Mouse (Mus musculus) urinary bladder, postnatal 36 days (tissue): ENCODE measurements at regions not wholly inside any gene's neighbourhood (a gene's known extent, or its start where the extent isn't known, plus 50 kb on each side); places are given as distances from the start of the nearest gene placed in this dataset.

Experiments used
- DNase-seq, 2 experiments: peaks; one replicate each; pipeline ENCODE4 v3.0.0; 2022; ENCODE audit warnings: low spot score in 2 of 2, mixed read lengths in 1 of 2

DNA sequence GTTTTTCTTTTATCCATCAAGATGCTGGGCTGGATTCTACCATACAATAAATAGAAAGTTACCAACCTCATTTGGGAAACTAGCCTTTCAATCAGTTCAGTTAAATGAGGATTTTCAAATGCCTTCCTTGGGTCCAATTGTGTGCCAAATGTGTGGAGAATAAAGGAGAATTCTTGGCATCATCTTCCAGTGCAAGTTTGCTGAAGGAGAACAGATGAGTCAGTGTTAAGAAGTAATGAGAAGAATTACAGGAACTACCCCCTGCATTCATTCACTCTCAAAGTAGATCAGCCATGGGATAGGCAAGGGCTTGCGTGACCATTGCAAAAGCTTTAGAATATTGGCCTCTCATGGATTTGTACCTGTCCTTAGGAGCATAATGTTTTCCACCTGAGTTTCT lies 193.4 kb upstream of the Man1a start:
- DNase-seq, result no peak

DNA sequence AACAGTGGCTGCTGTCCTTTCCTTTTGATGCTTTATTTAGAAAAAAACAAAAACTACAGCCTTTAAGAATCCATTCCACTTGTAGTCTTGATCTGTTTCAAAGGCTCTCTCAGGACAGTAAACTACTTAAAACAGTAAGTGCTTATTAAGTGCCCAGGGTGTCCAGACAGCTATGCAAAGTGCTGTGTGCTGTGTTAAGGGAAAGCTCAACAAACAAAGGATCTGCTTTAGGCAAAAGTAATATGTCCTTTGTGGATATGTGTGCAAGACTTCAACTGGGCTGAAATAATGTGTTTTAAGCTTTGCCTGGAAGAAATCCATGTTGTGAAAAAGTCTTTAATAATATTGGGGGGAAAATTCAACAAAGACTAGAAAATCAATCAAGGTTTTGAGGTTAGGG lies 192.9 kb upstream of the Man1a start:
- no peak for DNase-seq

DNA sequence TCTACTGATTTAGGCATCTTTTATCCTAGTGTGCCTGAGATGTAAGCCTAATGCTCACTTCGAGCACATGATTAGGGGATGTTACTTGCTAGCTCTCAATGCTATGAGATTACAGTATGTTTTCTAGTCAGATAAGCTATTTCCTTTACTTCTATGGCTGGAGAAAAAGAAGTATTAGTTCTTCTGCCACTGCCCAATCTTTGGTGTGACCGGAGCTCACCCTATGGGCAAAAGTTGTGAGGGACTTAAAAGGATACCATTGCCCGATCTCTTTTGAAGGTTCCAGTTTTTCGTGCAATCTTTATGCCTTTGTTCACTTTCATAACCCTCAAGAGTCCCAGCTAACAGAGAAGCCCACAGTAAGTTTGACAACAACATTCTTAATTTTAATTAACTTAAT lies 190.2 kb upstream of the Man1a start:
- no peak for DNase-seq

DNA sequence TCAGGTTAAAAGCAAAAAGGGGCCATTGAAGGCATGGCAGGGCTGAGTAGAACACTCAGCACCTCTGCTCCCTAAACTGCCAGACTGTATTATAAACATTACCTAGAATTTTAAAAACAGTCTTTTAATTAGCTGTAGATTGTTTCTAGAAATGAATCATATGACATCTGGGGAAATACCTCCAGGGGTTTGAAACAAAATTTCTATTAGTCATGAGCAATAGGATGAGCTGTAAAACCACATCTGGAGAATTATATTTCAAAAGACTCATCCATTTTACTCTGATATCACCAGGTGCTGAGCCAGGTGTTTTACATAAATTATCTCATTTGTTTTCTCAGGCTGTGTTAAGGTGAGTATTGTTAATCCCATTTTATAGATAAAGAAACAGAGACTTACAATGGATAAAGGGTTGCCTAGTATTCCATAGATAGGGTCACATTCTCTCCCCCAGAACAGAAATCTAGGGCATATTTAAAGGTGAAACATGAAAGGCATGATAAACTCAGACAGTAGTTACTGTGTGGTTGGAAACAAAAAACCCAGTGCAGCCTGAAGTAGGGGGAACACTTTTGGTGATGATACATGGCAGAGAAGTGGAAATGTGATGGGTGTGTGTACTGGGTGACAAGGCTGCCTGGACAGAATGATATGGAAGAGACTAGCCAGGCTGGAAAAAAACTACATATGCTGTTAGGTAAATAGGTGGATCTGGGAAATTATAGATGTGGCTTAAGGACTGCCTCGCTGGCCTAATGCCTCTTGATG lies 178.6 kb upstream of the Man1a start:
- DNase-seq, result no peak

DNA sequence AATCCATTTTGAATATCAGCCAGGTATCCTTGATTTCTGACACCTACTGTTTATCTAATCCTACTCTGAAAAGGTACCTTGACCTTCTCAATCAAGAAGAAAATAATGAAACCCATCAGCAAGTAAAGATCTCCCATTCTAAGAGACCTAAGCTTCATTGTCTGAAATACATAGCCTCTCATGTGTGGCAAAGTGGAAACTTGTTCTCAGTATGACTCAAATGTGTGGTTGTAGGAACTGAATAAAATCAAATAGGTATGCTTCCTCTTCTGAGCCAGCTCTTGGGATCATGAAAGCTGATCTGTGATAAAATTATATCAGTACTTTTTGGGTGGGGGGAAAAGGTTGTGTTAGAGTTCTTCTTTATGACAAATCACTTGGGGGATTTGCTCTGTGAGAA lies 168.6 kb upstream of the Man1a start:
- DNase-seq, result no peak

DNA sequence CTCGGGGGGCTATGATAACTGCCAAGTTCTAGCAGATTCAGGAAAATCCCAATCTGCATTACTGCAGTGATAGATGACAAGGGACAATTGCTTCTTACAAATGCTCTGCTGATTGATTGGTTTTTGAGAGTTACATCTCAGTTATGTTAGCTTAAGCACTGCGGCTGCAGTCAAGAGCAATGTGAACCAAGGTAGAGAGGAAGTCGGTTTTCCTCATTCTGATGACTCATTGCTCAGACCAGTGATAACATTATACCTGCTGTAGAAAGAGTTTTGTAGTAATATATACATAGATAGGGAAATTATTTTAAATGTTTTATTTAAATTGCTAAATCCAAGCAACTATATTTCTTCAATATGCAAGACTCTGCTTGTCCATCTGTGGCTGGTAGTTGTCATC lies 126.0 kb upstream of the Man1a start:
- DNase-seq, result no peak

DNA sequence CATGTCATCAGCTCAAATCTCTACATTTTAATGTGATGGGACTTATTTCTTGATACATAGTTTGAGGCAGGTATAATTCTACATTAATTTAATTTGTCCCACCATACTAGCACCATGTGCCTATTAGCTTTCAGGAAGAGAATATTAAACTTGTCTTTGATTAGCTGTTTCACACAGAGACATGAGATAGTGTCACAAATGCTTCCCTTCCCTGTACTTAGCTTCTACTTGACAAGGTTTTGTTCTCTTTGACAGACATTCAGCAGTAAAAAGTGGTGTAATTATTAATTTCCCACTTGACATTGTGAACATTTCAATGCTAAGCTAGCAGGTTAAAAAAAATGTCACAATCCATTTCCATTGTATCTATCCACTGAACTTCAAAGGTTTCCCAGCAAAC lies 125.3 kb upstream of the Man1a start:
- no peak for DNase-seq

DNA sequence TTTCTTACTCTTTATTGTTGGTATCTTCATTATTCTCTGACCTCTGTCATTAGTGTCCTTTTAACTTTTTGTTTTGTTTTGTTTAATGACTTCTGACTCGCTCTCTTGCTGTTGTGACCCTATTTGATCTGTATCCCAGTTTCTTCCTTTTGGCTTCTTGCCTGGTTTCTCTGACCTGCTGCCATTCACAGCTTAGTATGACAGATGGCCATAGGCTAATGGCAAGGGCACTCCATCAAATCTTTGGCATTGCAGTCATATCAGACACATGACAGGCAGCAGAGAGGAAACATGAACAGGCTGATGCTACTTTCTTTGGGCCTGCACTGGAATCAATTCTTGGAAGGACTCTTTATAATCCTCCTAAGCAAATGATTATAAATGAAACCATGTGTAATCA lies 106.3 kb upstream of the Man1a start:
- no peak for DNase-seq

DNA sequence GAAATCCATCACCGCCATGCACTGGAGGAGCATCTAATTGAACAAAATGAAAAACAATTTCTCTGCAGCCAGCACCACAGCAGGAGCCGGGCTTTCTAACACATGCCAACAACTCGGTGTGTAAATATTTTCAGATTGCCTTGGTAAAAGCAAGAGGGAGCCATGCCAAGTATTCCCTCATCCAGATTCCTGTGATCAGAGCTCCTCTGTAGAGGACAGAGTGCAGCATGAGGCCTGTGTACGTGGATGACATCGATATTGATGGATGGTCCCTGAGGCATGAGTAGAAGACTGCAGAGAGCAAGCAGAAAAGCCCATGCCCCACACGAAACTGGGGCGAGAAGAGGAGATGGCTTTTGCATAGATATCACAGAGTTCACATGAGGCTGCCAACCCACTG lies 92.9 kb upstream of the Man1a start:
- peak in 1 of 2 experiments; percentile 4 for DNase-seq

DNA sequence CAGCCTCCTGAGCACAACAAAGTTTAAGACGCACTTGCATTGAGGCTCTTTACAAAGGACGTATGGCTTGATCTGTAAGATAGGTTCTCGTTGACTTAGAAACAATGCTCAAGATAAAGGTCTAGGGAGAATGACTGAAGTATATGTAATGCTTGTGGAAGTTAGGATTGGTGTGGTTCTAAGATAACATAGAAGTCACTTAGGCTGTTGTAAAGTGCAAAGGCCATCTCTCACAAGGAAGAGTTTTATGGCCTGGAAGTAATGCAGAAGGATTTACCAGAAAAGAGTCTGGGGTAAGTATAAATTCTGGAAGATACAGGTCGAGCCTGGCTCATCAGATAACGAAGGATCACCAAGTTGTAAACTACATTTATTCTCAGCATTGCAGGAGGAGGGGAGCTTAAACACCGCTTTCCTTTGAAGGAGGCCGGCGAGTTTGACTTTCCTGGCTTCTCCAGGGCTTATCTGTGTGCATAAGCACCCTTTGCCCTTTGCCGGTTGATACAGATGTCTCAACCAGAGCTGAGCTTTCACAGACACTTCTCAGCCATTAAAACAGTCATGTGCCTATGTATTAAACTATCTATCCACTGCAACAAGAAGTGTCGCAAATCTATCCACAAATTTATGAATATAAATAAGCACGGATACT lies 84.8 kb upstream of the Man1a start:
- DNase-seq, result no peak

DNA sequence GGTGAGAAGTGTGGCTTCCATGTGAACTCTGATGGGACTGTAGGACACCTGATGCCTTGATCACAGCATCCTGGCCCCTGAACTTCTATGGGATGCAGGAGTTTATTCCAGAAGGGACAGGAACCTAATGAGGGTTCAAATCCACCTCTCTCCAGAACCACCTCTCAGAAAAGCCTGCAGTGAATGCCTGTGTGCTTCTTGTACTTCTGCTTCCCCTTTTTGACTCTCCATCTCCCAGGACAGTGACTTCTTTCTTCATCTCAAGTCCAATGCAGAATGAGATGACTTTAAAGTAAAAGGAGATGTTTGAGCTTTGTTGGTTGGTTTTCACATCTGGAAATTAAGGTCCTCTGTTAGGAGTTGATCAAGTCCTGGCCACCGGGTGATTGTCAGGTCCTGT lies 77.5 kb upstream of the Man1a start:
- DNase-seq, result no peak

DNA sequence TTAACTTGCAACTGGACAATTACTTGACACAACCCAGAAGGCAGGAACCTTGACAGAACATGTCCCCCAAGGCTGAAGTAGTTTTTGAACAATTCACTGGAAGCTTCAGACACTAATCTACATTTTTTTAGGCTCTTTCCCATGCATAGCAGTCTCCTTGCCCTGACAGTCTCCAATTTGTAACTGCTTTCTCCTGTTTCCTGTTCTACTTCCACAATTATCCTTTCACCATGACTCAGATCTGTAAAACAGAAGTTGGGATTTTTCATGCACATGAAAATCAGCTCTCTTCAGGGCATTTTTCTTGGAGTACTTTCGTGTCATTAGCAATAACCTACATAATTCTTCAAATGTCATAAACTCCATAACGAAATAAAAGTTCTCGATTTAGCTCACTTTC lies 56.2 kb upstream of the Man1a start:
- DNase-seq, result no peak
